Mouse (Mus musculus) cerebellum, adult 11 months (tissue): ENCODE data around the gene Hacd4.

Source experiments
- DNase-seq: peaks from one replicate; pipeline ENCODE4 v3.0.0; 2022

Gene Hacd4

DNA sequence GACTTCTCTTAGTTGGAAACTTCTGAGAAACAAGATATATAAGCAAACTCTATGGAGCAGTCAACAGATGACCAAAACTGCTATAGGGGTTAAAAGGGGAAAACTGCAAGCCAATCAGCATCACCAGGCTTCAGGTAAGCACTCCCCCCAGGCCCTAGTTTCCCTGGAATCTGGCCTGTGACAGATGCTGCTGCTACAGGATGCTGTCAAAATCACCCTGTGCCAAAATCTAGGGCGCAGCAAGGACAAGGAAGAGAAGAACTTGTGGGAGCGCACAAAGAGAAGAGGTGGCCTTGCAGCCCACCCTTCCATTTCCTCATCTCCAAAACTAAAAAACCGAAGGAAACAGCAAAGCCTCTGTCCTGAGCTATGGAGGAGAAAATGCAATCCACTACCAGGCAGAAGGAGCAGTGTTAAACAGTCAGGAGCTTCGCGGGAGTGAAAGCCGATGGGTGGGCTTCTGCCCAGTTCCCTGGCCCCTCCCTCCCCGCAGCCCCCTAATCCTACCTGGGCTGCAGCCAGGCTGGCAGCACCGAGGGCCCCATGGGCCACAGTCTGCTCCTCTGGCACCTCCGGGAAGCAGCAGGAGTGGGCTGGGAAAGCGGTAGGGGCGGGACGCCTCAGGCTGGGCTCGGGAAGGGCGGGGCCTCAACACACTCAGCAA is at the start of gene Hacd4:
Hacd4 (minus strand) TSS at position 603 of the 664 bp plus-strand sequence.
- no peak for DNase-seq

DNA sequence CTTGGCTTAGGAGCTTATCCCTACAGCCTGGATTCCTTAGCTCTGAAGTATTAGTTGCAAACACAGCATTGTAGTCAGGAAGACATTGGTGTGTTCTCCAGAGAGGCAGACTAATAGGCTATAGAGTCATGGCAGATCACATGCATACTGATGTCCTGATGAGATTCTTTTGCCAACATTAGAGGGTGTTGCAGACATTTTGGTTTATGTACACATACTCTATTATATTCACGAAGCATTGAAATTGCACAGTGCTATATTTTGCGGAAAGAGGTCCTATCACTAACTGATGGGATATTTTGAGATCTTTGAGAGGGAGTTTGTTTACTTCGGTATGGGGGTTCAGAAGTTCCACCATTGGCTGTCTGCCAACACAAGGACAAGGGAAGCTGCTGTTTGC is 49.4 kb upstream of the Hacd4 start:
- DNase-seq: no peak

DNA sequence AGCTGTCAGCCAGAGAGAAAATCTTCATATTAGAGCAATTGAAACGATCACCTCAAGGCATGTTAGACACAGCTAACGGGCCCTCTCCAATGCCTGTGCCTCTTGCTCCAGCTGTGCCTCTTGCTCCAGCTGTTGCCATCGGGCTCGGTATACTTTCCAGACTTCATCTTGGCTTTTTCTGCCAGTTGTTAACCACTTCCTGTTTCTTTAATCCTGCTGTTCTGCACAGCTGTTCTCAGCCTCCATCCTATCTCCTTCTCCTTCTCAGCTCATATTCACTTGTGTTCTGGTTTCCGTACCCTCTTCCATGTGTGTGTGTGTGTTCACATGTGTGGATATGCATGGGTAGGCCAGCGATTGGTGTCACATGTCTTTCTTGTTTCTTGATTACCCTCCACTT is 41.4 kb upstream of the Hacd4 start:
- DNase-seq: no peak

DNA sequence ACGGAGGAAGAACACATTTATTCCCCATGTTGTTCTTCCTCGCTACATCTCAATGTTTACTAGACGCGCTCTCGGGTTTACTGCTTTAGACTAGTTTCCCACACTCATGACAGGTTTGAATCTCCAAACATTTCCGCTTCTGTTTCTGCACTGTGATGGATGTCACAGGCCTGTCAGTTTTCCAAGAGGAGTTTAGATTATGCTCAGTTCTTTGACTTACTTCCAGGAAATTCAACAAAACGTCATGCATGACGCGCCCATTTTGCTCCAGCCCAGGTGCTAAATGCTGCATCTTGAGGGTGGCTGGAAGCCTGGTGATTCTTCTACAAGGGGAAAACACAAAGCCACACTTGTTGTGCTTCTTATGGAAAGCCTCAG is 40.1 kb upstream of the Hacd4 start:
- DNase-seq: no peak

DNA sequence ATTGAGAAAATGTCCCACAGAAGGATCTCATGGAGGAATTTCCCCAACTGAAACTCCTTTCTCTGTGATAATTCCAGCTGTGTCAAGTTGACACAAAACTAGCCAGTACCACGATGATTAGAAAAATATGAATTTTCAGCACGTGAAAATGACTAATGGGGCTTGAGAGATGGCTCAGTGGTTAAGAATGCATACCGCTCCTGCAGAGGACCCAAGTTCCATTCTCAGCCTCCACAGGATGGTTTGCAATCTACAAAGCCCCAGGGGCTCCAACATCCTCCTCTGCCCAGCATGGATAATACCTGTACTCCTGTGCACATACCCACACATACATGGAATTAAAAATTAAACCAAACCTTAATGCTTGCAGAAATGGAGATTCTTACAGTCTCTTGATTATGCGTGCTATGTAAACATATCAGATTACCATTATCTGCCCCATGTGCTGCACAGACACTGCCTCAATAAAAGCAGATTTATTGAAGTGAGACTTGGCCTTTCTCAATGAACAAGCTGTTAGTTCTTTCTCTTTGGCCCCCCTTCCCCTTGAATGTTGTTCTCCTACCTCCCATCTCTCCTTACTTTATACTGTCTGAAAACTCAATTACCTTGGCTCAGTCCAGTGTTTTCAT is 39.6 kb upstream of the Hacd4 start:
- no peak for DNase-seq

DNA sequence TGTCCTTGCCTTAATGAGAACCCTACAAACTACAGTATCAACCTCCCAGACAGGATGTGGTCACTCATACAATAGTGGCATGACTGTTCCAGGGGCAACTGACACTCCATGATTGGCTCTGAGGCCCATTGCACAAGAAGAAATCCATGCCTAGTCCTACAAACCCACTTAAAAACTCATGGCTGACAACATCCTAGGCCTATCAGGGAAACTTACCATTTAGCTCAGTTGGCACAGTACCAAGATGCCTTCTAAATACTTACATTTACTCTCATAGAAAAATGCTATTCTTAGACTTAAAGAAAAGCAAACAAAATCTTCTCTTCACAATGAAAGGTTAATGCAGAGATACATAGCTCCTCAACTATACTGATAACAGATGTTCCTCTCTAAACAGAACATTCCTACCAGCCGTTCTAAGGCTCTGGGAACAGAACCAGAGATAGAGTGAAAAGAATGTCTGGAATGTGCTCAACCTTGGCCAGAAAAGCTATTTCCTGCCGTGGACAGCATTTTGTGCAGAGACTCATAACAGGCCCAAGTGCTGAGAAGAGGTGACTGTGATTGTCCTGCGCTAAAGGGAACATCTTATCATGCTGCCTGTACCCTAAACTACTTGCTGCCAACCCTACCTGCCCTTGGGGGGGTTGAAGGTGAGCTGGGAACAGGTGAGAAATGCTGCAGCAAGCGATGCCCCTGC is 37.9 kb upstream of the Hacd4 start:
- no peak for DNase-seq

DNA sequence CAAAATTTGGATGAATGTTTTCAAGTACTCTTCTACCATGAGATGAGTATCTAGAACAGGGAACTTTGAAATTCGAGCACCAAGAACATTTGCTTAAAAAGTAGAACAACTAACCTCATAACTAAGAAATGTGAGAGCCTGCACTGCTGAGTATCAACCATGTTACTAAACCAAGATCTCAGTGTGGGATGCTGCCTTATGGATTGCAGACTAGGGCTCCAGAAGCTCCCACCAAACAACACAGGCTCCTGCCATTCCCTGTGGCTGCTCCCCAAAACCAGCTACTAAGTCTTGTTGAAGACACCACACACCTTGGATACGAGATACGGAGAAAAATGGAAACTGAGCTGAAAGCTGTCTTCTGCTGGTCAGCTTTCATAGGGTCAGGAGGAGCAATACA is 37.4 kb upstream of the Hacd4 start:
- DNase-seq: no peak

DNA sequence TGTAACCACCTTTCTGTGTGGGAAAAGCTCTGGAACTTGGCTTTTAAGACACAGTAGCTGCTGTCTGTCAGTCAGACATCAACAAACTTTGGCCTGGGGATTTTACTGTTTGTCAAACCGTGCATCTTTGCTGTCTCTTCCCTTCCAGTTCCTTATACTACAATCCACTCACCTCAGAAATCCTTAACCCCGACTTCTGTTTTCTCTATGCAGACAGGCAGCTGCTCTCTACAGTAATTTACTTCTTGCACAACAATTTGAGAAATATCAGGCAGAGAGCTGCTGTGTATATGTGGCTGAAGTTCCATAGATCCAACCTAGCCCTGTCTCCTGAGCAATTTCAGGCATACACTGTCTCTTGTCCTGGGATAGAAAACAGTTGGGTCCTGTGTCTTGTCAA is 32.8 kb upstream of the Hacd4 start:
- no peak for DNase-seq

DNA sequence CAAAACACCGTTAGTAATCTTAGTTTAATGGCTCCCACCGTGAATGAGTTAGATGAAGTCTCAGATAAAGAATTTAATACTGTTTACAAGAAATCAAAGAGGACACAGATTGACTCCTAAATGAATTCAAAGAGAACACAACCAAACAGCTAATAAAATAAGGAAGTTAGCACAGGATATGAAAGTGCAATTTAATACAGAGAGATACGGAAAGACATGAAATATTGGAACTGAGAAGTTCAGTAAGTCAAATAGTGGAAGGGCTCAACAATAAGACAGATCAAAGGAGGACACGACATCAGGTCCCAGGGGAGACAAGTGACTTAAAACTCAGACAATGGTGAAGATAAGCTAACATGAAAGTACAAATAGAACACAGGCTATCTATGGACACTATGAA is 25.8 kb upstream of the Hacd4 start:
- no peak for DNase-seq

DNA sequence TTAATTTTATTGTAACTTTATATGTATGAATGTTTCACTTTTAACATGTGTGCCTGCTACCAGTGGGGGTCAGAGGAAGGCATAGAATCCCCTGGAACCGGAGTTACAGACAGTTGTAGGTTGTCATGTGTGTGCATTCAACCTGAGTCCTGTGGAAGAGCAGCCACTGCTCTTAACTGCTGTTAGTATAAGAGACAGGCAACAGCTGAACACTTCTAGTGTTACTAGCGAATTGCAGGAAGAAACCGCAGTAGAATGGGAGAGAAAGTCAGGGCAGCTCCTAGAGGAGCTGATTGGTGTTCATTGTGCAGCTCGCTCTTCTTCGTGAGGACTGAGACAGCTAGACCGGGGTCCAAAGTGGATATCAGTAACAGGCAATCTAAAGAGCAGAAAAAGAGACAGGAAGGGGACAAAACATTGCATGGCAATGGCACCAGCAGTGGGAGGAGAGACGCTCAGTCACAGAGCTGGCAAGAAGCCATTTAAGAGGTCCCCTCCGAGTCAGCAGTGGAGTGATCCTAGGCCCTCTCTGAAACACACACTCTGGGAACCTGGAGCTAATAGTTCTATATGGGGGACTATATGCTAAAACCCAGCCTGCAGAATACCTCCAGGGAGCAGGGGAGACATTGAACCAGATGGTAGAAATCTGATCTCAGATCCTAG is 24.4 kb upstream of the Hacd4 start:
- DNase-seq: no peak

DNA sequence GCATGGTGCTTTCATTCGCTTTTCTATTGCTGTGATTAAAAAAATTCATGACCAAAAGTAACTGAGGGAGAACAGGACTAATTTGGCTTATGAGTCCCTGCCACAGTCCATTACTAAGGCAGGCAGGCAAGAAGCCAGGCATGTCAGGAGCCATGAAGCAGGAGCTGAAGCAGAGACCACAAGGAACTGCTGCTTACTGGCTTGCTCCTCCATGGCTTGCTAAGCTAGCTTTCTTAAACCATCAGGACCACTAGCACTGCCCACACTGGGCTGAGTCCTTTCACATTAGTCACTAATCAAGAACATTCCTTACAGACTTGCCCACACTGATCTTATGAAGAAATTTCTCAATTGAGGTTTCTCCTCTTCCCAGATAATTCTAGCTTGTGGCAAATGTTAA is 23.8 kb upstream of the Hacd4 start:
- no peak for DNase-seq

DNA sequence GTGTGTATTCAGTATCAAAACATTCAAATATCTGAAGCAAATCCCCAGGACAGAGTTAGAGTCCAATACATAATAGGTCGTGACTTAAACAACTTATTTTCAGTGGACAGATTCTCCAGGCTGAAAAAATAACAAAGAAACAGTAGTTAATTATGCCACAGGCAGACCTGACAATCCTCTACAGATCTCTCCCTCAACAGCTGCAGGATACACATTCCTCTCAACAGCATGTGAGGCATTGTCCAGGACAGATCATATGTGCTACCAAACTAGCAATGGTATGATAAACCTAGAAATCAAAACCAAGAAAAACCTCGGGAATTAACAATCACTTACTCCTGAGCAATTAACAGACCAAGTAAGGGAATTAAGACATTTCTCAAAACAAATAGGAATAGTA is 22.6 kb upstream of the Hacd4 start:
- DNase-seq: no peak

DNA sequence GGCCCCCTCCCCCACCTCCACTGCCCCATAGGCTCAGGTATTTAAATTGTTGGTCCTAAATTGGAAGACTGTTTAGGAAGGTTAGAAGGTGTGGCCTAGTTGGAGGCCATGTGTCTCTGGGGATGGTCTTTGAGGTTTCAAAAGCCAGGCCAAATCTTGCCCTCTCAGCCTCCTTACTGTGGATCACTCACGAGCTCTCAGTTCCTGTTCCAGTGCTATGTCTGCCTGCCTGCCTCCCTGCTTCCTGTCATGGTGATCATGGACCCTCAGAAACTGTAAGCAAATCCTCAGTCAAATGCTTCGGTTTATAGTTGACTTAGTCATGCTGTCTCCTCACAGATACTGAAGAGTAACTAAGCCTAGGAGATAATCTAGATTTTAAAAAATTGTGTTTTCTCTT is 19.9 kb upstream of the Hacd4 start:
- no peak for DNase-seq

DNA sequence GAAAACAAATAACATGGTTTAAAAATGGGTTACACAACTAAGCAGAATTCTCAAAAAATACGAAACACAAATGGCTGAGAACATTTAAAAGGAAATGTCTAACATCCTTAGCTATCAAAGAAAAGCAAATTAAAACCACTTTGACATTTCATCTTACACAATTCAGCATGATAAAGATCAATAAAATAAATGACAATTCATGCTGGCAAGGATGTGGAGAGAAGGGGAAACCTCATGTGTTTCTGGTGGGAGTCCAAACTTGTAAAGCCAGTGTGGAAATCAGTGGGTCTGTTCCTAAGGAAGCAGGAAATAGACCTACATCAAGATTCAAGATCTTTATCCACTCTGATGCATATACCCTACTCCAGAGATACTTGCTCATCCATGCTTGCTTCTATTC is 19.4 kb upstream of the Hacd4 start:
- no peak for DNase-seq

DNA sequence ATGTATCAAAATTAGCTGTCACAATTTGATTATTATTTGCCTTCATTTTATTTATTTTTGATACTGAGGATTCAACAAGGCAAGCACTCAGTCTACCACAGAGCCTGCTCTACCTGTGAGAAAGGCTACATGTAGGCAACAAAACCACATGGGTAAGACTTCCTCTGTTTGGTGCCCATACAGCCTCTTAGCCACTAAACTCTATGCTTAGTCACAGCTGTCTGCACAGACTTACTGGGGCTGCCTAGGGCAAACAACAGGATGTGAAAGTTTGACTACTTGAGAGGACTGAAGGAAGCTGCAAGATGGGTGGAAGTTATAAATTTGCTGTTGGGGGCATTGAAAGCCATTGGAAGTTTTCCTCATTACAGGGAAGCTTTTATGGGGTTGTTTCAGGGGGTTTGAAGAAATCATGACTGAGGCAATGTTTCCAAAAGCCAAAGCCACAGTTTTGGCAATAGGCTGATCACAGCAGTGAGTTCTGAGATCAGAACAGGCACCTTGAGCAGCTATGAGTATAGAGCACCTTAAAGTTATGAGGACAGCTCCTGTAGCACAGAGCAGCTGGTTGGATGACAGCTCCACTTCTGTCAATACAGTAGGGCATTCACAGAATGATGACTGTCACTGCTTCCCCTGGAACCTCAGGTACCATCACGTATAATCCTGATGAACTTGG is 11.5 kb upstream of the Hacd4 start:
- DNase-seq: no peak

DNA sequence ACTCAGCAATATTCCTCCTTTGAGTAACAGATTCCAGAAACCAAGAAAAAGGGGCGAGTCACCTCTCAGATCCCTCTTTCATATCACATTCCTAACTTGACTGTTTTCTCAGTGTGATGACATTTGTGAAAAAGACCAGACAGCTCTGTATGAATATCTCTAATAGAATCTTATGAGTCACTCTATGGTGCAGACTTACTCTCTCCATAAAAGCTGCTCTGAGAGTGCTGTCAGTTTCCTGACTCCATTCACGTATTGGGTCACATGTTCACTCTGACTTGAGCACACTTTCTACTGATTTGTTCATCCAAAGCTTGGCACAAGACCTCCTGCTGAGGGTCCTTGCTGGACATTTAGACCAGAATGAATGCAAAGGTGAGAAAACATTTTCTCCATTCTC is 10.2 kb upstream of the Hacd4 start:
- no peak for DNase-seq

DNA sequence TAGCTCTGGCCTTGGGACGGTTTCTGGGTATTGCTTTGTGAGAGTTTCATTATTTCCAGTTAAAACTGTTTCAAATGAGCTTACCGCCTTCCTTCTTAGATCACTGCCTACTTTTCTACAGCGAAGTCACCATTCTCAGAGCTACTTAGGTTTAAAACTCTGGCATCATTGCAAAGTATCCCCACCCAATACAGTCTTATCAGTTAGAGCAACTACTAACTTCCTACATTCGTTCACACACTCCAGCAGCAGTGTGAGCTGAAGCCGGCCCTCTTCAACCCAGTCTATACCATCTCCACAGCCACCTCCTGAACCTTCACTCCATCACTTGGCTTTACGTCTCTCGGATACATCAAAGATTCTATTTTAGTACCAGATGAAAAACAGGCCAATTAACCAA is 2.1 kb upstream of the Hacd4 start:
- no peak for DNase-seq

DNA sequence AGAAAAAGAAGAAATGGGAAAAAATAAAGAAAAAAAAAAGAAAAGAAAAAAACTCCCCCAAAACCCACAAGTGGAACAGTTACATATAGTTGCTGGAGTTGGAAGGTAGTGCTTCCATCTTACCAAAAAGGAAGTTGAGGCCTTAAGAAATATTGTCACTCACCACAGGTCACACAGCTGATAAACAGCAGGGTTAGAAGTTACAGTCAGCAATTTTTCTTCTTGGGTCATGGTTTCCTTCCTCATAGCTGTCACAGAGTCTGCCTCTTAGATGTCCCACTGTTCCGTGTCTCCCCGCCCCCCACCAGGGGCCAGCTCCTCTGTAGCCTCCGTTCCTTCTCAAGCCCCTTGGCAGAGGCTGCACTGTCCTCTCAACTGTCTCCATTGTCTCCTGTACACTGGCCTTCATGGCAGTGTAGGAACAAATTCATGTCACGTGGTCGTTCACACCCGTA is 968 bp upstream of the Hacd4 start:
- no peak for DNase-seq

DNA sequence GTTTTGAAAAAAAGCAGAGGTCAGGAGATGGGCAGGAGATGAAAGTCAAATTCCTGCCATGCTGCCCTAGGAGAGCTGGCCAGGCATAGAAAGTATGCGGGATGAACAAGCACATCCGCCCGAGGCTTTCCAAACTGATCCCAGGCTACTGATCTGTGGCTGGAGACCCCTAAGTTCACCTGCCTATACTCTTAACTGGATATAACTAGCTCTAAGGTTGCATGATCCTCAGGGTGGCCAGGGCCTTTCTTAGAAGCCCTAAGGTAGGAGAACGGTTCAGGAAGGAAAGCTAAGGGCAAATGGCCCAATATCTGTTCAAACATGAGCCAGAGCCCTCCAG is 232 bp upstream of the Hacd4 start:
- no peak for DNase-seq

DNA sequence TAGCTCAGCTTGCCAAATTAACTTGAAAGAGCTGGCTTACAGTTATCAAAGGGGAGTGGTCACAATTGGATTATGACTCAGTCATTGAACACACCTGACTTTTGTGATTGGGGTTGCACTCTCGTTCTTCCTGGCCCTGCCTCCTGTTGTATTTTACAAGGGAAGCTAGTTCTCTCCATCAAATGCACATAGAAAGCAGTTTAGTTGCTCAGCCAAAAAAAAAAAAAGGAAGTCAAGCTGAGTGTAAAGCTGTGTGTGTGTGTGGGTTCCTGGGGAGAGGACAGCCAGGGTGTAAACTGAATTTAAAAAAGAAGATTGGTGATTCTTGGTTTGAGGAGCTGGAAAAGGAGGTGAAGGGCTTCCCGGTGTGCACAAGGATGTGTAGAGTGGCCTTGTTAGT is 811 bp downstream of the Hacd4 start:
- no peak for DNase-seq

DNA sequence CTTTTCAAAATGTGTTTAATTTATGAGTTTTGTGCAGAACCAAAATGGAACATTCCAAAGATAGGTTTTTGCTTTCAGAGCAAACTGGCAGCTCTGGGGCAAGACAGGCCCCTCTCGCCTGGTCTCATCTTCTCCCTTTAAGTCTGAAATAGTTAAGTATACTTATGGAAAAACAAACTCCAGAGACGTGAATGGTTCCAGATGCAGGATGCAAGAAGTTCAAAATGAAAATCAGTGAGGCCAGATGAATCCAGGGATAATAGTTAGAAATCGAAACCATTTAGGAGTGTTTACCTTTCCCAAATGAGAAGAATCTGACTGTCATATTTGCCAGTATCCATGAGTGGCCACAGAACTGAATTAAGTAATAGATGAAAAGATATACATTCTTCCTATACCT is 1.6 kb downstream of the Hacd4 start:
- DNase-seq: no peak

DNA sequence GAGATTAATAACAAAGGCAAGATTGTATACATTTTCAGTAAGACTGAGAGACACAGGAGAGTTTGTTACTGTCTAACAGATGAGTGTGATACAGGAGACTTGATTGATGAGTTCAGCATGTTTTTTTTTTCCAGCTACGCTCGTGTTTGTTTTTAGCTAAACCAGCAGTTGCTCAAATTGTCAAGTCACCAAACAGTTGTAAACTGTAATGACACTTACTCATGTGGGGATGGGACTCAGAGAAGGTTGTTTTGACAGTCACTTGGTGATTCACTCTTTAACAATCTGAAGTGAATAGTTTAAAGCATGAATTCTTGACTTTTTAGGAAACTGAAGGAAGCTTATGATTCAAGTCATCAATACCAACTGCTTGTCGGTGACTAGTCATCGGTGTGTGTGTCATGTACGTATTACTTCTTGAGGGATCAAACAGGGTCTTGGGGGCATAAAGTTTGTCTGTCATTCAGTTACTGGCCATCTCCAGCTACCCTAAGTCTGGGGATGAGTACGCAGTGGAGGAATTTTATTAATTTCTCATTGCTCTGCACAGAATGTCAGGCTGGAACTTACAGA is 2.0 kb downstream of the Hacd4 start:
- DNase-seq: no peak

DNA sequence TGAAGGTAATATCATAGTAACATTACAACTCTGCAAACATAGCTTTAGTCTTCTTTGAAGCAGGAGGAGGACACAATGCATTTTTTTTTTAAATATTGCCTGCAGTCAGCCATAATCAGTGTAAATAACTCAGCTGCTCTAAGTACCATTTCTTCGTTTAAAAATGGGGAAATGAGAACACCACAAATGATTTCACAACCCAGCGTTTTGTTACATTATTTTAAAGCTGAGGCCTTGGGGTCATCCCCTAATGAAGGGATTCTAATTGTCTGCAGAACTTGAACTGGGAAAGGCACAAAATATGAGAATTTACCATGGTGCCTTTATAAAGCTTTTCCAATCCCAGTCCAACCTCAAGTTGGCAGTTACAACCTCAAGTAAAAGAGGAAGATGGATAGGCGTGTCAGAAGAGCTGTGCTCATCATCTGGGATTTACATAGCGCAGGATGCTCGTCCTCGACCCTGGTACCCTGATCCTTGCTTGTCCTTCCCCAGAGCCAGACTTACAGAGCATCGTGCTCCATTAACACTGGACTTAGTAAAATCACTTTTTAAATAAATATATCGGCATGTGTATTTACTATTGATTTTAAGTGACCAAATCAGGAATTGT is 6.2 kb downstream of the Hacd4 start:
- no peak for DNase-seq
